Mouse (Mus musculus) stomach, embryonic 15.5 days (tissue): Measurements from ENCODE around the gene Scyl3. TPM values are rescaled to one million over a fixed set of nuclear protein-coding genes. Genes with fewer than 3 reads are reported as not detected.
A peak's percentile ranks its signal among the peaks of the same experiment; 100 is the strongest.

ENCODE experiments used
- ATAC-seq: fragments of 200-750 bp; cut with Nextera tagmentation; 2 replicates; pipeline ENCODE4 v1.8.0; 2017; ENCODE audit warnings: low read depth, moderate number of reproducible peaks, moderate TSS enrichment; ENCODE audit not compliant: insufficient read depth, low FRiP score
- H3K27ac ChIP-seq: fragments of 300-500 bp; sonication (generic); 2 replicates; pipeline ENCODE4 v1.5.1; 2015; ENCODE audit warnings: mild to moderate bottlenecking, inconsistent platforms
- H3K27me3 ChIP-seq: fragments of 300-500 bp; sonication (generic); replicated peaks from 2 replicates; pipeline ENCODE4 v1.6.1; 2015; ENCODE audit warnings: inconsistent platforms
- H3K36me3 ChIP-seq: fragments of 300-500 bp; sonication (generic); 2 replicates; pipeline ENCODE4 v1.6.1; 2015; ENCODE audit warnings: inconsistent platforms
- H3K4me1 ChIP-seq: fragments of 300-500 bp; sonication (generic); 2 replicates; pipeline ENCODE4 v1.6.1; 2015; ENCODE audit warnings: inconsistent platforms
- H3K4me2 ChIP-seq: fragments of 300-500 bp; sonication (generic); 2 replicates; pipeline ENCODE4 v1.6.1; 2015; ENCODE audit warnings: mild to moderate bottlenecking, inconsistent platforms
- H3K4me3 ChIP-seq: fragments of 300-500 bp; sonication (generic); replicated peaks from 2 replicates; pipeline ENCODE4 v1.5.1; 2015; ENCODE audit warnings: inconsistent platforms
- H3K9ac ChIP-seq: fragments of 300-500 bp; sonication (generic); 2 replicates; pipeline ENCODE4 v1.6.1; 2015; ENCODE audit warnings: inconsistent platforms
- H3K9me3 ChIP-seq: fragments of 300-500 bp; sonication (generic); 2 replicates; pipeline ENCODE4 v1.6.1; 2016; ENCODE audit warnings: inconsistent platforms
- WGBS: fragments of 180-500 bp; shearing (Covaris S2); methylation state at CpG from one replicate; pipeline ENCODE4 v1.1.7; 2015; 5-methylcytosine and 5-hydroxymethylcytosine counted together
- polyA plus RNA-seq: library from polyadenylated mRNA; unstranded; fragments of >200 nt; fragmentation: Nextera tagmentation; extraction: Ambion mirVana; gene quantifications from 2 replicates; pipeline ENCODE4 v1.2.1, GENCODE M21; 2015

Gene Scyl3
- polyA plus RNA-seq, 1 experiment from 2014 or later: 17.1 TPM

DNA sequence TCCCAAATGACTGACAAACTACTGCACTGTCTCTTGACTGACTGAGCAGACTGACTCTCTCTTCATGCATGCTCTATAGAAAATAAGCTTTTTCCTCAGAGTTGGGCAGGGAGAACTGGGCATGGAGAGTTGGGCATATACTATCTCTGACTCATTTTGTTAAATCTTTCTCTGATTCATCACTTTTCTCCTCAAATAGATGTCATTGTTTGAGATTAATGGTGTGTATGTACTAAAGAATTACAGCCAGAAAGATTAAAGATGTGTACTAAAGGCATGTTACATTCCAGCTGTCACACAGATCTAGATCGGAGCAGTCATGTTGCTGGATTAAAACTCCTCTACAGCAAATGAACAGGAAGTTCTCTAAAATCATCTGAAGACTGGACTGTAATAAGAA, 45.6 kb downstream of the Scyl3 start:
- H3K27ac ChIP-seq: no peak overlapping the region
- H3K9ac ChIP-seq: no peak overlapping the region
- no peaks in the 10 kb centered on the region for H3K9me3 ChIP-seq
- H3K4me1 ChIP-seq: no peaks in the 10 kb centered on the region
- no peak overlapping the region for H3K4me3 ChIP-seq
- 62% methylated on average over 1 of the region's 1 CpGs for WGBS
- ATAC-seq: no peak
- no peaks in the 10 kb centered on the region for H3K27me3 ChIP-seq
- 0 out of 2 replicates have a peak, but pooled peaks cover 2% of the 10 kb centered on the region for H3K36me3 ChIP-seq
- H3K4me2 ChIP-seq: no peak overlapping the region

DNA sequence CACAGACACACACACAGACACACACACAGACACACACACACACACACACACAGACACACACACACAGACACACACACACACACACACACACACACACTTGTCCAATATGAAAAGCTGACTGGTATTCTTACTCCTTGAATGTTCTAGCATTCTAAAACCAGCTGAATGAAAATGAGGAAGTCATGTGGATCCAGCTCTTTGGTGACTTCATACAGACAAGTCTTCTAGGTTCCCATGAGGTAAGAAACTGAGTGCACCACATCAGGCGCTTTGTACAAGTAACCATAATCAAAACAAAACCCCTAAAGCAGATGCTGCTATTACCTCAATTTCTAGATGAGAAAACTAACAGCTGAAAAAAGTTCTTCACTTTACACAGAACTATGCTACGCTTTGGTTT, 46.2 kb downstream of the Scyl3 start:
- no peak overlapping the region for H3K27ac ChIP-seq
- ATAC-seq: no peak
- no peaks in the 10 kb centered on the region for H3K9me3 ChIP-seq
- no peak overlapping the region for H3K4me2 ChIP-seq
- no peak overlapping the region for H3K9ac ChIP-seq
- no peaks in the 10 kb centered on the region for H3K27me3 ChIP-seq
- WGBS: 90% methylated on average over 2 of the region's 2 CpGs
- H3K36me3 ChIP-seq: 0 out of 2 replicates have a peak, but pooled peaks cover 2% of the 10 kb centered on the region
- H3K4me3 ChIP-seq: no peak overlapping the region
- no peaks in the 10 kb centered on the region for H3K4me1 ChIP-seq

DNA sequence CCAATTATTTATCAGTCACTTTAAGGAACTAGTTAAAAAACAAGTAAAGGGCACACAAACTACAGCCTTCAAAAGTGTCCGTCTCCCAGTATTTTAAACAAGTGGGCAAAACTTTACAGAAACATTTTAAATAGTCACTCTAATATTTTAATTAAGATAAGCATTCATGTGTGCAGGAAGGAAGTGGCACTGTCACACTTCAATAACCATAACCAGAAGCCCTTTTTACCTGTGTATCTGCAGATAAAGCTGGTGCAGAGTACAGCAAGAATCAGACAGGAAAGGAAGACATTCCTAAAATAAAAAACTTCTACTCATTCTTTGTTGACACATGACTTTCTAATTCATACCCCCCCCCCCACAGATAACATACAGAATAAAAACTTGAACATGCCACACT, 47.6 kb downstream of the Scyl3 start:
- 0 out of 2 replicates have a peak, but pooled peaks cover 2% of the 10 kb centered on the region for H3K36me3 ChIP-seq
- 84% methylated on average over 1 of the region's 1 CpGs for WGBS
- H3K27ac ChIP-seq: no peak overlapping the region
- H3K4me1 ChIP-seq: no peaks in the 10 kb centered on the region
- no peak overlapping the region for H3K9ac ChIP-seq
- no peak overlapping the region for H3K4me2 ChIP-seq
- no peak for ATAC-seq
- no peak overlapping the region for H3K4me3 ChIP-seq
- H3K9me3 ChIP-seq: no peaks in the 10 kb centered on the region
- no peaks in the 10 kb centered on the region for H3K27me3 ChIP-seq

DNA sequence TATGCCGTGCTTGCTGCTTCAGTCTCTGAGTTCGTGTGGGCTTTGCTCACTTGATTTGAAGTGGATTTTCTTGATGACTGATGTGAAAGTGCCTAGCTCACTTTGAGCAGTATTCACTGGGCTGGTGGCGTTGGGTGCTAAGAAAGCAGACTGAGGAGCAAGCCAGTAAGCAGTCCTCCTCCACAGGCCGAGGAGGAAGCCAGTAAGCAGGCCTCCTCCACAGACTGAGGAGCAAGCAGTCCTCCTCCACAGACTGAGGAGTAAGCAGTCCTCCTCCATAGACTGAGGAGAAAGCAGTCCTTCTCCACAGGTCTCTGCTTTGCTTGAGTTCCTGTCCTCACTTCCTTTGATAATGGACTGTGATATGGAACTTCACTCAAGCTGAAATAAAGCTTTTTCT, 63.5 kb downstream of the Scyl3 start:
- Histone ChIP-seq H3K9ac (no peak overlapping the region), H3K36me3 (no peaks in the 10 kb centered on the region), H3K4me1 (no peaks in the 10 kb centered on the region), H3K27me3 (no peaks in the 10 kb centered on the region), H3K4me3 (no peak overlapping the region), H3K27ac (no peak overlapping the region), H3K9me3 (no peaks in the 10 kb centered on the region), H3K4me2 (no peak overlapping the region)
- WGBS: 77% methylated on average over 4 of the region's 4 CpGs
- ATAC-seq: no peak

DNA sequence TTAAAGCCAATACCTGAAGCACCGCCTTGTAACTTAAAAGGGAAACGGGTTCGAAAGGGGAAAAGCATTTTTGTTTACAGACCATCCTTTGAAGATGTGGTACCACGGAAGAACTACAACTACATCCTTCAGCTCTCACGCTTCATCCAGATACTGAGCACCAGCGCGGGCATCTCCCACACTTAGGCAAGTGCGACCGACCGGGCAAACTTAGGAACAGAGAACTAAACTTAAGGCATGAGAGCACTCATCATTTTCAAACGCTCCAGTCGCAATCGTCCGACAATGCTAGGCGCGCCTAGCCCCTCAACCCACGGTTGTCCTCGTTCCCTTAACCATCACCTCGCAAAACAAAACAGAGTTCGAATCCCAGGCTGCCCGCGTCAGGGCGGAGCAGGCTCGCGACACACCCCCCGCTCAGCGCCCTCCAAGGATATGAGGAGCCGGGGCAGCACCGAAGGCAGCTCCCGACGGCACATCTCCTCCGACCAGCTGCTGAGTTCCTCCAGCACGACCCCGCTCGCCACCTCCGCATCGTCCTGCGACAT, 65.3 kb downstream of the Scyl3 start:
- 1% methylated on average over 38 of the region's 38 CpGs for WGBS
- peak overlapping the region; percentile 89 for H3K4me3 ChIP-seq
- no peaks in the 10 kb centered on the region for H3K27me3 ChIP-seq
- 0 out of 2 replicates have a peak overlapping the region, but pooled peaks have one; percentile 54 for H3K27ac ChIP-seq
- no peaks in the 10 kb centered on the region for H3K36me3 ChIP-seq
- H3K9me3 ChIP-seq: no peaks in the 10 kb centered on the region
- ATAC-seq: peak; percentile 74
- peak overlapping the region; percentile 80 for H3K9ac ChIP-seq
- H3K4me1 ChIP-seq: no peaks in the 10 kb centered on the region
- peak overlapping the region; percentile 61 for H3K4me2 ChIP-seq

DNA sequence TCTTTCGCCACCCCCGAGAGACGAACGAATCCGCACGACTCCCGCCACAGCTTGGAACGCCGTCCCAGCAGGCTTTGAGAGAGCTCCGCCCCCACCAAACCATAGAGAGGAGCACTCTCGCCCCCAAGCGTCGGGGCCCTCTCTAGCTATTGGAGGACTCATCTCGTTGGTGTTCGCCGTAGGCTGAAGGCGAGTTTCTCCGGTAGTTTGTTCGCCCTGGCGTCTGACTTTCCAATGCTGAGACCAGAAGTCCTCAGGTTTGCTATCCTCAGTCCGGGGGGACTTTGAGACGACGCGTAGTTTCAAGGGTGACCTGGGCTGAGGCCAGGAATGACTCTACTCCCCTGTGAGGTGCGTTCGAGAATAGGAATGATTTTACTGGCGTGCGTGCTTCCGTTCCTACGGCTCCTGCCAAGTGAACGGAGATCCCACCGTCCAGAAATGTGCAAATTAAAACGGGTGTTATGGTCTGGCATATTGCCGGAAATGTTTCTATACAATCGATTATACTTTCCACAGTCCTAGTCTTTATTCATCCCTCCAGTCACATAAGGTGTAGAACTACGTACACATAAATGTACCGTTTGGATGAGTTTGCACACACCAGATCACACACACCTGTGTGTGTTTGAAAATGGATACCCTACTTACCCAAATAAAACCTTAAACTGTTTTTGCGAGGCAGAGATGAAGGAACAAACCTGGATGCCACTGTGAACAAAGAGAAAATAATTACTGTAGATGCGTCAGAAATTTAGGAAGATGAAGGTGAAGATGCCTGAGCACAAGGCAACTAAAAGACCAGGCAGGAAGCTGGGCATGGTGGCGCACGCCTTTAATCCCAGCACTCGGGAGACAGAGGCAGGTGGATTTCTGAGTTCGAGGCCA, 66.1 kb downstream of the Scyl3 start, which contains the start of the genes BC055324 and Mettl18:
Gene BC055324, minus strand, starts transcription at position 76 of the 888 bp plus-strand sequence.
Gene Mettl18, plus strand, starts transcription at position 169 of the 888 bp plus-strand sequence.
- 2% methylated on average over 43 of the region's 43 CpGs for WGBS

DNA sequence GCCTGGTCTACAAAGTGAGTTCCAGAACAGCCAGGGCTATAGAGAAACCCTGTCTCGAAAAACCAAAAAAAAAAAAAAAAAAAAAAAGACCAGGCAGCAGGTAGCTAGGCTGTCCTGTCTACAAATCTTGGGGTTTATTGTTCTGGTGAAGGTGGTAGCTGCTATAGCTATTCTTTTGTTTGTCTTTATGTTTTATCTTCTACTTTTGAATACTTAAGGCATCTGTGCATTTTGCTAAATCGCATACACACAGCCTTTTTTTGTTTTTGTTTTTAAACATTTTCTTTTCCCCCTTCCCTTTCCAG, 66.7 kb downstream of the Scyl3 start:
- no peaks in the 10 kb centered on the region for H3K27me3 ChIP-seq
- H3K9me3 ChIP-seq: no peaks in the 10 kb centered on the region
- peak overlapping the region; percentile 44; the same call in 1 of the 2 replicates for H3K9ac ChIP-seq
- 73% methylated on average over 2 of the region's 2 CpGs for WGBS
- peak overlapping the region; percentile 61 for H3K4me2 ChIP-seq
- H3K27ac ChIP-seq: no peak overlapping the region
- no peak for ATAC-seq
- no peaks in the 10 kb centered on the region for H3K36me3 ChIP-seq
- peak overlapping the region; percentile 89 for H3K4me3 ChIP-seq
- H3K4me1 ChIP-seq: no peaks in the 10 kb centered on the region

More for the DNA sequence above, 66.1 kb downstream of the Scyl3 start, which contains the start of the genes BC055324 and Mettl18:
- peak within 1 kb of the TSS; percentile 61 for H3K4me2 ChIP-seq
- H3K36me3 ChIP-seq: no peaks in the 10 kb centered on the region
- H3K27ac ChIP-seq: peak within 1 kb of the TSS; percentile 82
- H3K4me3 ChIP-seq: peak within 1 kb of the TSS; percentile 89
- no peaks in the 10 kb centered on the region for H3K27me3 ChIP-seq
- ATAC-seq: peak; percentile 95
- H3K9ac ChIP-seq: peak within 1 kb of the TSS; percentile 80
- H3K4me1 ChIP-seq: no peaks in the 10 kb centered on the region
- no peaks in the 10 kb centered on the region for H3K9me3 ChIP-seq

DNA sequence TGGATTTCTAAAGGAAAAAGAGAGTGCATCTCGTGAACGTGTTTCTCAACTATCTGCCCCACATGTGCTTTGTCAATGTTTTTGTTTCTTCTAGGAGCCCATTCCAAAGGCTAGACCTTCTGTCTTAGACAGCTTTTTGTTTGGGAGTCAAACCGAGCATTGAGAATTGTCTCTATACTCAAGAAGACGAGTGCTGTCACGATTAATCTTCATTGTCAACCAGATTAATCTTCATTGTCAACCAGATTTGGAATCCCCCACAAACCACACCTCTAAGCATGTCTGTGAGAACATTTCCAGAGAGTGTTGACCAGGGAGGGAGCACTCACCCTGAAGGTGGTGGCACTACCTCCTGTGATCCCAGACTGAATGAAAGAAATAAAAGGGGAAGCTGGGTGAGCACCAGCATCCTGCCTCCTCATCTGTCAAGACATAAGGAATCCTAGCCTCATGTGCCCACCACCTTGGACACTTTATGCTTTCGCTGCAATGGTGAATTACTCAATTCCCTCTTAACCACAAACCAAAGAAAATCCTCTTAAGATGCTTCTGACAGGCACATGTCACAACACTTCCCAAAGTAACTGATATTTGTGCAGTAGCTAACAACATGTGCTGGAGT, 73.0 kb downstream of the Scyl3 start:
- Histone ChIP-seq H3K9me3 (no peaks in the 10 kb centered on the region), H3K4me3 (no peak overlapping the region), H3K9ac (no peak overlapping the region), H3K27ac (no peak overlapping the region), H3K27me3 (no peaks in the 10 kb centered on the region), H3K4me1 (no peaks in the 10 kb centered on the region), H3K4me2 (no peak overlapping the region), H3K36me3 (no peaks in the 10 kb centered on the region)
- 64% methylated on average over 6 of the region's 6 CpGs for WGBS
- no peak for ATAC-seq

DNA sequence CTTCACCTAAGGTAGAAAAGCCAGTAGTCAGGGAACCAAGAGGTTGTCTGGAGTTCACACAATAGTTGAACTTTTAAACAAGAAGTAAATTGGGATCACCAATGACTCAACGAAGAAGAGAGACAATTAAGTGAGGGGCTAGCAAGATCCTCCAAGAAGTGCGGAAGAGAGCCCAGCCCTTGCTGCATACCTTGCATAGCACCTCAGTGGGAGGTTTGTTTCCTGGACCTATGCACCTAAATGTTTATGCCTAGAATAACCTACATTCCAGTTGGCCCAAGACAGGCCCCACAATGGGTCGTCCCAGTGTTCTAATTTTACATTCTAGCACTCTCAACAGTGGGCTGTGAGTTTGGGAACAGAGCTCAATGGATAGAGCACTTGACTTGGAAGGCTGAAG, 75.4 kb downstream of the Scyl3 start:
- WGBS: 78% methylated on average over 3 of the region's 3 CpGs
- no peak for ATAC-seq
- H3K36me3 ChIP-seq: no peaks in the 10 kb centered on the region
- H3K4me2 ChIP-seq: no peak overlapping the region
- H3K27ac ChIP-seq: no peak overlapping the region
- H3K9me3 ChIP-seq: no peaks in the 10 kb centered on the region
- no peak overlapping the region for H3K9ac ChIP-seq
- no peaks in the 10 kb centered on the region for H3K4me1 ChIP-seq
- no peaks in the 10 kb centered on the region for H3K27me3 ChIP-seq
- H3K4me3 ChIP-seq: no peak overlapping the region

Other genes with a start within 250 kb of the Scyl3 start
- gene Mettl11b, start 203.9 kb upstream of the Scyl3 start, polyA plus RNA-seq: 0.06 TPM in 1 of 2 replicates, not detected in the other
- gene Kifap3, start 149.5 kb upstream of the Scyl3 start, polyA plus RNA-seq: 26.8 and 27.5 TPM in 2 replicates
- gene BC055324, start 65.7 kb downstream of the Scyl3 start, polyA plus RNA-seq: 15.6 and 16.5 TPM in 2 replicates
- gene Mettl18, start 65.8 kb downstream of the Scyl3 start, polyA plus RNA-seq: 9.4 and 9.6 TPM in 2 replicates
- gene Sele, start 119.1 kb downstream of the Scyl3 start, polyA plus RNA-seq: 0.04 TPM in 1 of 2 replicates, not detected in the other
- 3.5 and 4.3 TPM in 2 replicates for gene Sell, start 132.9 kb downstream of the Scyl3 start, polyA plus RNA-seq
- gene Selp, start 186.2 kb downstream of the Scyl3 start, polyA plus RNA-seq: 0.18 and 0.58 TPM in 2 replicates
- 1.0 and 1.1 TPM in 2 replicates for gene F5, start 222.7 kb downstream of the Scyl3 start, polyA plus RNA-seq